Mouse (Mus musculus): ENCODE measurements around the gene Awat1.

DNA sequence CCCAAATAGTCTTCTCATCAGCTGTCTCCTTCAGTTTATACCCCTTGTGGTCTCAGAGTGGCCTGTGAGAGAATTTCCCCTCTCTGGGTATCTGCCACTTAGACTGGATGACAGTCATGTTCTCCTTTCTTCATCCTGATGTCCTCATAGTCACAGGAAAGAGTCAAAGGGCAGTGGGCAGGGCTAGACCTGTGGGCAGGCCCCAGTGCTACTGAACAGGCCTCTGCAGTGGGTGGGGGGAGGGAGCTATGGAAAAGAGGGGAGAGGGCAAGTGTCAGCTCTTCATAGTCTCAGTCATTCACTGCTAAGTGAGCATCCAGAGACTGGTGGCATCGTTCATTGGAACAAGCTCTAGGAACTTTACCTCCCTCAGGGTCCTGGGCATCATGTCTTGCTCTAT is at the start of gene Awat1:
- TF ChIP-seq CTCF (IDR thresholded peaks at IDR 0.05; ENCODE audit: borderline replicate concordance, insufficient read depth, low read depth, low read length), result no peak
- TF ChIP-seq POLR2A (IDR thresholded peaks at IDR 0.05; ENCODE audit: borderline replicate concordance, insufficient read depth, low read length), result no peak

Measured in cerebellum, adult 2 months (tissue).